Comparison of ENCODE assay signal across 17 mouse cellular contexts in genomic region chr2:73442015-73442414, GRCm38 (mm10). TPM values are rescaled to one million over a fixed set of nuclear protein-coding genes. Genes with fewer than 3 reads are reported as not detected.
DNase-seq lines count a peak whose midpoint lies in the region; ATAC-seq and TF ChIP-seq lines count a peak whose summit lies in the region.
"Had no signal": no experiment of that assay in that cellular context is flagged by ENCODE, and none has a peak within 500 bp of the region (broad histone marks: within the 10 kb centered on the region; RNA-seq: fewer than 3 reads in every experiment).

No protein-coding gene starts in this region.

- no peak overlapping the region for H3K4me2 ChIP-seq in liver, embryonic 14.5 days (ENCODE audit: low read depth)
- H3K4me2 ChIP-seq: embryonic facial prominence, embryonic 15.5 days; forebrain, embryonic 15.5 days; intestine, embryonic 15.5 days; liver, embryonic 13.5 days had no signal

- no peak overlapping the region for H3K4me3 ChIP-seq in liver, embryonic 14.5 days (ENCODE audit: insufficient read depth in 1 of 2, low read depth in 2 of 2, low read length in 2 of 2)
- H3K4me3 ChIP-seq: embryonic facial prominence, embryonic 15.5 days; forebrain, embryonic 15.5 days; heart, embryonic 10.5 days; intestine, embryonic 15.5 days; liver, embryonic 13.5 days had no signal

- TF ChIP-seq EP300 in liver, embryonic 14.5 days (IDR thresholded peaks at IDR 0.05; ENCODE audit: low read depth), result no peak

- peak; percentile 30; the same call in 1 of the 2 replicates for TF ChIP-seq CTCF in liver, embryonic 14.5 days (IDR thresholded peaks at IDR 0.05; ENCODE audit: low read depth)

- WGBS in liver, embryonic 14.5 days (ENCODE audit: insufficient replicate concordance), result 64% methylated on average over 2 of the region's 2 CpGs

- H3K9ac ChIP-seq in liver, embryonic 14.5 days (replicated peaks), result no peak overlapping the region
- H3K9ac ChIP-seq: embryonic facial prominence, embryonic 15.5 days; forebrain, embryonic 15.5 days; intestine, embryonic 15.5 days; liver, embryonic 13.5 days had no signal

- H3K27ac ChIP-seq in liver, embryonic 14.5 days, result no peak overlapping the region
- H3K27ac ChIP-seq: embryonic facial prominence, embryonic 15.5 days; forebrain, embryonic 15.5 days; heart, embryonic 10.5 days; intestine, embryonic 15.5 days; liver, embryonic 13.5 days; macrophage had no signal

- H3K36me3 ChIP-seq in liver, embryonic 14.5 days (replicated peaks; ENCODE audit: control insufficient read depth, insufficient read depth, low read depth), result no peaks in the 10 kb centered on the region
- peaks cover 55% of the 10 kb centered on the region for H3K36me3 ChIP-seq in splenic B cell, adult 2 months (ENCODE audit: control insufficient read depth, insufficient read depth, low read length, poor library complexity, severe bottlenecking)
- H3K36me3 ChIP-seq: forebrain, embryonic 15.5 days had no signal

- DNase-seq in liver, embryonic 14.5 days (ENCODE audit: low read depth in 3 of 3, low spot score in 3 of 3), result no peak
- DNase-seq in liver, result no peak
- peak; percentile 56 for DNase-seq in splenic B cell, adult 2 months (ENCODE audit: low read depth, low spot score)
- DNase-seq in natural killer cell, adult 2 months (ENCODE audit: low spot score in 2 of 2), result no peak
- no peak for DNase-seq in thymus, postnatal 36 days
- DNase-seq: cerebellum, adult 2 months; gastrocnemius, postnatal 10 days; heart, postnatal 36 days; kidney, postnatal 36 days; liver, embryonic 13.5 days had no signal

- H3K27me3 ChIP-seq in liver, embryonic 14.5 days (ENCODE audit: control insufficient read depth, insufficient read depth, low read length), result no peaks in the 10 kb centered on the region
- no peaks in the 10 kb centered on the region for H3K27me3 ChIP-seq in splenic B cell, adult 2 months (ENCODE audit: control insufficient read depth, insufficient read depth, low read length, poor library complexity, severe bottlenecking)
- H3K27me3 ChIP-seq: embryonic facial prominence, embryonic 15.5 days; forebrain, embryonic 15.5 days; intestine, embryonic 15.5 days; liver, embryonic 13.5 days had no signal

- no peak for ATAC-seq in liver, embryonic 14.5 days (ENCODE audit: insufficient read depth)
- ATAC-seq in CD4-positive, CD25-positive, alpha-beta regulatory T cell, adult 4 months, result peak; percentile 56
- peak; percentile 62 for ATAC-seq in activated CD4-positive, CD25-positive, alpha-beta regulatory T cell, adult 4 months
- ATAC-seq: forebrain, embryonic 15.5 days; intestine, embryonic 15.5 days had no signal

- 0 out of 4 replicates have a peak, but pooled peaks cover 0 to 3% of the 10 kb centered on the region in 2 experiments for H3K4me1 ChIP-seq in liver, embryonic 14.5 days (replicated peaks; ENCODE audit: control insufficient read depth in 2 of 2, insufficient read depth in 2 of 2, low read length in 1 of 2)
- H3K4me1 ChIP-seq: forebrain, embryonic 15.5 days; intestine, embryonic 15.5 days had no signal

- H3K9me3 ChIP-seq in liver, embryonic 14.5 days (ENCODE audit: control insufficient read depth, low read length), result no peaks in the 10 kb centered on the region
- H3K9me3 ChIP-seq: embryonic facial prominence, embryonic 15.5 days; forebrain, embryonic 15.5 days; heart, embryonic 10.5 days; intestine, embryonic 15.5 days; liver, embryonic 13.5 days had no signal

RNA-seq across cellular contexts. Expression of gene Gpr155, which starts 55.6 kb away (rescaled TPM):
- polyA plus RNA-seq in liver, embryonic 14.5 days (2012; rRNA removed), result 3.0 and 4.1 TPM in 2 replicates
- 8.9 and 9.0 TPM in 2 replicates for polyA plus RNA-seq in liver, embryonic 14.5 days (2014; fragmentation: Nextera tagmentation; extraction: Ambion mirVana)
- 10 to 100 TPM; 13.4 to 22.5 TPM for polyA plus RNA-seq in CD4-positive, CD25-positive, alpha-beta regulatory T cell, adult 4 months (2017; shearing (Covaris generic))
- polyA plus RNA-seq in activated CD4-positive, CD25-positive, alpha-beta regulatory T cell, adult 4 months (2017; shearing (Covaris generic)), result 10 to 100 TPM; 15.1 to 19.5 TPM
